Mouse (Mus musculus) limb, embryonic 15.5 days (tissue): ENCODE results near the gene Pds5a. TPM values are rescaled to one million over a fixed set of nuclear protein-coding genes. Genes with fewer than 3 reads are reported as not detected.
"Not testable (repeated sequence)": the region's sequence is repeated elsewhere in the genome, so short reads cannot be mapped to it uniquely, and the experiment has no call there.

ENCODE experiments used
- ATAC-seq: fragments of 200-750 bp; cut with Nextera tagmentation; 2 replicates; pipeline ENCODE4 v1.8.0; 2017; ENCODE audit warnings: low read depth, moderate TSS enrichment; ENCODE audit not compliant: insufficient number of reproducible peaks, low FRiP score, low TSS enrichment
- H3K27ac ChIP-seq: fragments of 300-500 bp; sonication (generic); 2 replicates; pipeline ENCODE4 v1.5.1; 2015; ENCODE audit warnings: moderate library complexity, mild to moderate bottlenecking, inconsistent platforms
- H3K27me3 ChIP-seq: fragments of 300-500 bp; sonication (generic); 2 replicates; pipeline ENCODE4 v1.6.1; 2015; ENCODE audit warnings: inconsistent platforms
- H3K36me3 ChIP-seq: fragments of 300-500 bp; sonication (generic); 2 replicates; pipeline ENCODE4 v1.6.1; 2015; ENCODE audit warnings: inconsistent platforms
- H3K4me1 ChIP-seq: fragments of 300-500 bp; sonication (generic); 2 replicates; pipeline ENCODE4 v1.6.1; 2015; ENCODE audit warnings: inconsistent platforms
- H3K4me2 ChIP-seq: fragments of 300-500 bp; sonication (generic); 2 replicates; pipeline ENCODE4 v1.6.1; 2015; ENCODE audit warnings: mild to moderate bottlenecking, inconsistent platforms
- H3K4me3 ChIP-seq: fragments of 300-500 bp; sonication (generic); 2 replicates; pipeline ENCODE4 v1.5.1; 2015; ENCODE audit warnings: mild to moderate bottlenecking, inconsistent platforms
- H3K9ac ChIP-seq: fragments of 300-500 bp; sonication (generic); 2 replicates; pipeline ENCODE4 v1.6.1; 2015; ENCODE audit warnings: inconsistent platforms
- H3K9me3 ChIP-seq: fragments of 300-500 bp; sonication (generic); 2 replicates; pipeline ENCODE4 v1.6.1; 2016; ENCODE audit warnings: inconsistent platforms
- WGBS: fragments of 180-500 bp; shearing (Covaris S2); methylation state at CpG from one replicate; pipeline ENCODE4 v1.1.7; 2015; 5-methylcytosine and 5-hydroxymethylcytosine counted together
- polyA plus RNA-seq: library from polyadenylated mRNA; unstranded; fragments of >200 nt; fragmentation: Nextera tagmentation; extraction: Ambion mirVana; gene quantifications from 2 replicates; pipeline ENCODE4 v1.2.1, GENCODE M21; 2015

Pds5a gene
- 44.2 and 54.2 TPM in 2 replicates for polyA plus RNA-seq

DNA sequence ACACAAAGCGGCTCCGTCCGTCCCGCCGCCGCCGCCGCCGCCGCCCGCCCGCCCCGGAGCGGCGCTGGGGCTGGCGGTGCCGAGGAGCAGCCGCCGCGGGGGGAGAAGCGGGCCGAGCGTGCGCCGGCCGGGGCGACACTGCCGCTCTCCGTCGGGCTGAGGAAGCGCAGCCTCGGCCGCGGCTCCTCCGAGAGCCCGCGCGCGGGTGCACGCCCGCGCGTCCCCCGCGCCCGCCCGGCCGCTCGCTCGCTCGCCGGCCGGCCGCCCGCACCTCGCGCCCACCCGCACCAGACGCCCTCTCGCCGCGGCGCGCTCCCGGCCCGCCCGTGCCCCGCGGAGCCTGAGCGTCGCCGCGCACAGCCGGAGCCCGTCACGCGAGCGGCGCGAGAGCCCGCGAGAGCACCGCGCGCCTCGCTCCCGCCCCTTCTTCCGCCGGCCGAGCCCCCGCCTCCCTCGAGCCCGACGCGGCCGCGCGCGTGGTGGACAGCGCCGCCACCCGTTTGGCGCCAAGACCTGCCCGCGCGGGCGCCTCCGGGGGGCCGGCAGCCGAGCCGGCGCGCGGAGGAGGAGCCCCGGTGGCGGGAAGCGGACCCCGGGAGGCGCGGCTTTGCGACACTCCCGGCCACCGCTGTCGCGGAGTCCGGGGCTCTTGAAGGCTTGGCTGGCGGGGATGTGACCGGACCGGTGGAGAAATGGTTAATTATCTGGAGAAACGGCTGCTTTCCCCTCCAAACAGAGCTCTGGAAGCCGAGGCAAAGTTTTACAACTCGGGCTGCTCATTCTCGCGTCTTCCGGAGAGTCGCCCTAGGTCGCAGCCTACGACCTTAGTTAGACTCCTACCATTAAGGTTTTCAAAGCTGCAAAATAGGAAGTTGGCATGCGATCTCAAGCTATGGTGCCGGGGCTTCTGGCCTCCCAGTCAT, at the start of gene Pds5a:
TSS of gene Pds5a (minus strand) at position 438 of the 923 bp plus-strand sequence.
- peak within 1 kb of the TSS; percentile 52 for H3K4me2 ChIP-seq
- ATAC-seq = peak; percentile 90
- under 1% methylated on average over 92 of the region's 140 CpGs for WGBS
- peak within 1 kb of the TSS; percentile 92 for H3K4me3 ChIP-seq
- peak within 1 kb of the TSS; percentile 99 for H3K27ac ChIP-seq
- H3K9me3 ChIP-seq = no peaks in the 10 kb centered on the region
- H3K4me1 ChIP-seq = peaks cover 21% of the 10 kb centered on the region
- peaks cover 9% of the 10 kb centered on the region for H3K36me3 ChIP-seq
- no peaks in the 10 kb centered on the region for H3K27me3 ChIP-seq
- H3K9ac ChIP-seq = peak within 1 kb of the TSS; percentile 99

DNA sequence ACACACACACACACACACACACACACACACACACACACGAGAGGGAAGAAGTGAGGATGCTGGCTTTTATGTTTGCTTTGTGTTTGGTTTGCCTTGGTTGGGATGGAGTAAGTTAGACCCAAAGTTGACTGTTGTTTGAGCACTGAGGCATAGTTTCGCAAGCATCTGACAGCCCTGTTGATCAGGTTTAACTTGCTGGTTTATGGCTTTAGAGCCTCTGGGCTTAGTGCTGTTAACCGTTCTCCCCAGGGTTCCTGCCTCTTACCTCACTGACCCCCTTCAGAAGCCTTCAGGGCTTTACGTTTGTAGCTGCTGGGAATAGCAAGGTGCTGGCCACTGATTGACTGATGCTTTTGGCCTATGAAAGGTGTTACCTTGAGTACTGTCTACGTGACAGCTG, 48.8 kb upstream of the Pds5a start:
- ATAC-seq = no peak
- Histone ChIP-seq H3K27ac (no peak overlapping the region), H3K9me3 (no peaks in the 10 kb centered on the region), H3K27me3 (no peaks in the 10 kb centered on the region), H3K4me3 (no peak overlapping the region), H3K4me2 (no peak overlapping the region), H3K4me1 (no peaks in the 10 kb centered on the region), H3K36me3 (no peaks in the 10 kb centered on the region), H3K9ac (no peak overlapping the region)
- WGBS = 46% methylated on average over 5 of the region's 5 CpGs

- Histone ChIP-seq H3K36me3 (no peaks in the 10 kb centered on the region), H3K27me3 (no peaks in the 10 kb centered on the region), H3K4me1 (no peaks in the 10 kb centered on the region), H3K27ac (no peak overlapping the region), H3K9ac (no peak overlapping the region), H3K4me2 (no peak overlapping the region), H3K4me3 (no peak overlapping the region), H3K9me3 (no peaks in the 10 kb centered on the region)
- WGBS = 90% methylated on average over 3 of the region's 3 CpGs
- ATAC-seq = no peak
Observed at GRCm38 (mm10) chr5:65739366-65739765, 41.3 kb upstream of the Pds5a start.

DNA sequence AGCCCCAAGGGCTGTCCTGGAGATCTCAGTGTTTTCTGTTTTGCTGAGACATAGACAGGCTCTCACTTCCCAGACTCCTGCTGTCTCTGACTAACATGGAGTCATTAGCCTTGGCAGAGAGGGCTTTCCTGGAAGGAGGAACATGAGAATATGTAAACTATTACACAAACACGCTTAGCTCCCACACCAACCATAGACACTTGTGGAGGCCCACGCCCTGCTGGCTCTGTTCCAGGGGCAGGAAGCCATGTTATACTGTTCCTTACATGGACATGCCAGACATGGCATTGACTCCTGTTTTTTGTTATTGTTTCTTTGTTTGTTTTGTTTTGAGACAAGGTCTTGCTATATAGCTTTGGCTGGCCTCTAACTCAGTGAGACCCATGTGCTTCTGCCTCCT, 37.5 kb upstream of the Pds5a start:
- no peaks in the 10 kb centered on the region for H3K36me3 ChIP-seq
- 78% methylated on average over 2 of the region's 2 CpGs for WGBS
- H3K27ac ChIP-seq = no peak overlapping the region
- H3K4me3 ChIP-seq = no peak overlapping the region
- no peaks in the 10 kb centered on the region for H3K27me3 ChIP-seq
- H3K4me2 ChIP-seq = no peak overlapping the region
- no peak for ATAC-seq
- no peaks in the 10 kb centered on the region for H3K9me3 ChIP-seq
- no peak overlapping the region for H3K9ac ChIP-seq
- H3K4me1 ChIP-seq = no peaks in the 10 kb centered on the region

GRCm38 (mm10) chr5:65731173-65732007, 33.3 kb upstream of the Pds5a start:
- Histone ChIP-seq H3K36me3 (no peaks in the 10 kb centered on the region), H3K27me3 (no peaks in the 10 kb centered on the region), H3K4me1 (no peaks in the 10 kb centered on the region), H3K9ac (no peak overlapping the region), H3K9me3 (no peaks in the 10 kb centered on the region), H3K4me2 (no peak overlapping the region), H3K27ac (no peak overlapping the region; the same call in 1 of the 2 replicates), H3K4me3 (no peak overlapping the region)
- no peak for ATAC-seq
- WGBS = 61% methylated on average over 9 of the region's 9 CpGs

GRCm38 (mm10) chr5:65724311-65725054, 26.4 kb upstream of the Pds5a start:
- peak overlapping the region; percentile 92 for H3K27ac ChIP-seq
- no peaks in the 10 kb centered on the region for H3K36me3 ChIP-seq
- H3K27me3 ChIP-seq = no peaks in the 10 kb centered on the region
- WGBS = 2% methylated on average over 23 of the region's 23 CpGs
- H3K4me3 ChIP-seq = peak overlapping the region; percentile 43
- 0 out of 2 replicates have a peak overlapping the region, but pooled peaks have one; percentile 15 for H3K9ac ChIP-seq
- no peaks in the 10 kb centered on the region for H3K9me3 ChIP-seq
- H3K4me1 ChIP-seq = peaks cover 6% of the 10 kb centered on the region; the same call in 1 of the 2 replicates
- peak overlapping the region; percentile 72 for H3K4me2 ChIP-seq
- peak; percentile 75 for ATAC-seq

DNA sequence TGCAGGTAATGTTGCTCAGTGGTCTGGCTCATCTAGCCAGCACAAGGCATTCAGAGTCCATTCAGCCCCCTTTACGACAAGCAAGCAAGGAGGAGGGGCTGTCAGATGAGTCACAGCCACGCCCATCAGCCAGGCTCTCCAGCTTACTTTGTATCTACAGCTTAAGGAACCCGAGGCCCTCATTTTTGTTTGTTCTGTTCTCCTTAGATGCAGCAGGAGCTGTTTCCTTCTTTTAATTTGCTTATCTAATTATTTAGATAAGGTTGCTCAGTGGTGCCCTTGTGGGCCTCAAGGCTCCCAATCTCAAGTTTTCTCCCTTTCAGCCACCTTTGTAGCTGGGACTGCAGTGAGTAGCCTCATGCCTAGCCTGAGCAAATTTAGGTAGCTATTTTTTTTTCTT, 20.3 kb upstream of the Pds5a start:
- Histone ChIP-seq H3K27me3 (no peaks in the 10 kb centered on the region), H3K27ac (no peak overlapping the region), H3K4me1 (no peaks in the 10 kb centered on the region), H3K36me3 (no peaks in the 10 kb centered on the region), H3K4me2 (no peak overlapping the region), H3K9me3 (no peaks in the 10 kb centered on the region), H3K4me3 (no peak overlapping the region), H3K9ac (no peak overlapping the region)
- no peak for ATAC-seq
- WGBS = 17% methylated on average over 3 of the region's 3 CpGs

- H3K27me3 ChIP-seq, H3K36me3 ChIP-seq, H3K4me1 ChIP-seq, H3K9ac ChIP-seq, ATAC-seq, H3K4me2 ChIP-seq, H3K9me3 ChIP-seq, H3K27ac ChIP-seq, H3K4me3 ChIP-seq: not testable (repeated sequence)
- WGBS = 89% methylated on average over 8 of the region's 8 CpGs
Observed at GRCm38 (mm10) chr5:65717903-65718211, 19.8 kb upstream of the Pds5a start.

- H3K4me3 ChIP-seq = no peak overlapping the region
- no peak for ATAC-seq
- no peak overlapping the region for H3K27ac ChIP-seq
- no peaks in the 10 kb centered on the region for H3K9me3 ChIP-seq
- WGBS = 83% methylated on average over 18 of the region's 18 CpGs
- no peaks in the 10 kb centered on the region for H3K27me3 ChIP-seq
- H3K4me1 ChIP-seq = no peaks in the 10 kb centered on the region
- H3K36me3 ChIP-seq = no peaks in the 10 kb centered on the region
- H3K4me2 ChIP-seq = no peak overlapping the region
- H3K9ac ChIP-seq = no peak overlapping the region
Observed at GRCm38 (mm10) chr5:65717063-65717902, 19.2 kb upstream of the Pds5a start.

GRCm38 (mm10) chr5:65715084-65715483, 17.0 kb upstream of the Pds5a start:
- 77% methylated on average over 6 of the region's 6 CpGs for WGBS
- H3K9ac ChIP-seq = no peak overlapping the region

GRCm38 (mm10) chr5:65711463-65711862, 13.4 kb upstream of the Pds5a start:
- H3K27me3 ChIP-seq = no peaks in the 10 kb centered on the region
- WGBS = 100% methylated on average over 1 of the region's 1 CpGs
- no peaks in the 10 kb centered on the region for H3K36me3 ChIP-seq
- no peak overlapping the region for H3K27ac ChIP-seq
- H3K4me2 ChIP-seq = no peak overlapping the region
- no peaks in the 10 kb centered on the region for H3K4me1 ChIP-seq
- H3K9ac ChIP-seq = no peak overlapping the region
- no peak overlapping the region for H3K4me3 ChIP-seq
- no peaks in the 10 kb centered on the region for H3K9me3 ChIP-seq
- ATAC-seq = no peak

More at GRCm38 (mm10) chr5:65715084-65715483, 17.0 kb upstream of the Pds5a start:
- ATAC-seq = no peak
- H3K4me3 ChIP-seq = no peak overlapping the region
- no peaks in the 10 kb centered on the region for H3K9me3 ChIP-seq
- H3K36me3 ChIP-seq = no peaks in the 10 kb centered on the region
- H3K4me2 ChIP-seq = no peak overlapping the region
- no peaks in the 10 kb centered on the region for H3K4me1 ChIP-seq
- H3K27ac ChIP-seq = no peak overlapping the region
- H3K27me3 ChIP-seq = no peaks in the 10 kb centered on the region
